Mouse (Mus musculus) heart, adult 18-20 months (tissue): ENCODE results near the gene Gm13288. TPM values are rescaled to one million over a fixed set of nuclear protein-coding genes. Genes with fewer than 3 reads are reported as not detected.
"Not testable (repeated sequence)": the region's sequence is repeated elsewhere in the genome, so short reads cannot be mapped to it uniquely, and the experiment has no call there.

Experiments
- DNase-seq, 2 experiments: peaks; one replicate each; pipeline ENCODE4 v3.0.0; 2021 to 2022; ENCODE audit warnings: mixed read lengths in 1 of 2
- total RNA-seq, 2 experiments: library from RNA; stranded (reverse); gene quantifications; 2 replicates each; pipeline ENCODE4 v1.2.3; 2021

Gm13288 gene
- total RNA-seq, 2 experiments from 2014 or later: not detected

DNA sequence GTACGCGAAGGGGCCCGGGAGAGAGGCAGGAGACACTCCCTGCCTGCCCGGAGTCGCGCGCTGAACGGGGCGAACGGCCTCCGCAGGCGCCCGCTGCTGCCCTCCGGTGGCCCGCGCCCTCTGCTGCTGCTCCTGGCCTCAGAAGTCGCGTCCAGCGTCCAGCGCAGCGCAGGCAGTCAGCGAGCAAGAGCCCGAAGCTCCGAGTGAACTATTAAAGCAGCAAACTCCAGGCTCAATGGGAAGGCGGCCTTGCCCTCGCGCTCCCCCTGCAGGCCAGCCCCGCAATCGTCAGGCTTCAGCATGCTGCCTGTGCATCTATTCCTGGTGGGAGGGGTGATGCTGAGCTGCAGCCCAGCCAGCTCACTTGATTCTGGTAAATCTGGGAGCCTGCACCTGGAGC lies 2.4 kb upstream of the Gm13288 start, which contains the start of gene Gm13287:
Gene Gm13287, plus strand, starts transcription at position 301 of the 400 bp plus-strand sequence.
- DNase-seq: not testable (repeated sequence)

GRCm38 (mm10) chr4:88805761-88806160 lies 430 bp downstream of the Gm13288 start:
- DNase-seq: peak; percentile 18 to 44

GRCm38 (mm10) chr4:88815928-88816327 lies 10.6 kb downstream of the Gm13288 start, which contains the start of gene Ifna7:
TSS of gene Ifna7 (plus strand) at chr4:88816228.
- no peak for DNase-seq

DNA sequence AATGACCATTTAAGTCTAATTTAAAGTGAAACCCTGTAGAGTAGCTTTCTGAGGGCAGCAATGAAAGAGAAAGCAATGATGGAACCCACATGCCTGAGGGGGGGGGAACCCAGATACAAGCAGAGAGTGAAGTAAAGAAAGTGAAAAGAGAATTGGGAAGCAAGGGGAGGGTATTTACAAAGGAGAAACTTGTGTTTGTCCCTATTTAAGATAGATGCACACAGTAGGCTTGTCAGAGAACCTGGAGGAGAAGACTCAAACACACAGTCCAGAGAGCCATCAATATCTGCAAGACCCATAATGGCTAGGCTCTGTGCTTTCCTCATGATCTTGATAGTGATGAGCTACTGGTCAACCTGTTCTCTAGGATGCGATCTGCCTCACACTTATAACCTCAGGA lies 14.3 kb downstream of the Gm13288 start, which contains the start of gene Ifna11:
Gene Ifna11, plus strand, starts transcription at position 301 of the 400 bp plus-strand sequence.
- DNase-seq: no peak

GRCm38 (mm10) chr4:88822995-88823394 lies 17.7 kb downstream of the Gm13288 start:
- DNase-seq: peak in 1 of 2 experiments; percentile 25

DNA sequence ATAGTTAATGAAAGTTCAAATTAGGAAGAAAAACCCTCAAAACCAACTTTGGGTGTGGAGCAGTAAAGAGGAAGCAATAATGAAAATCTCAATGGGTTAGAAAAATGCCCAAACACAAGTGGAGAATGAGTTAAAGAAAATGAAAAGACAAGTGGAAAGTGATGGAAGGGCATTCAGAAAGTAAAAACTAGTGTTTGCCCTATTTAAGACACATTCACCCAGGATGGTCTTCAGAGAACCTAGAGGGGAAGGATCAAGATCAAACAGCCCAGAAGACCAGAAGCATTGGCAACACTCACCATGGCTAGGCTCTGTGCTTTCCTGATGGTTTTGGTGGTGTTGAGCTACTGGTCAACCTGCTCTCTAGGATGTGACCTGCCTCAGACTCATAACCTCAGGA lies 21.8 kb downstream of the Gm13288 start, which contains the start of gene Ifna6:
Gene Ifna6, plus strand, starts transcription at position 301 of the 400 bp plus-strand sequence.
- DNase-seq: not testable (repeated sequence)

GRCm38 (mm10) chr4:88830523-88830922 lies 25.2 kb downstream of the Gm13288 start:
- DNase-seq: peak in 1 of 2 experiments; percentile 53

- DNase-seq: not testable (repeated sequence)
Measured at GRCm38 (mm10) chr4:88835225-88835624, 29.9 kb downstream of the Gm13288 start, which contains the start of gene Ifna5. TSS of gene Ifna5 (plus strand) at chr4:88835525.

DNA sequence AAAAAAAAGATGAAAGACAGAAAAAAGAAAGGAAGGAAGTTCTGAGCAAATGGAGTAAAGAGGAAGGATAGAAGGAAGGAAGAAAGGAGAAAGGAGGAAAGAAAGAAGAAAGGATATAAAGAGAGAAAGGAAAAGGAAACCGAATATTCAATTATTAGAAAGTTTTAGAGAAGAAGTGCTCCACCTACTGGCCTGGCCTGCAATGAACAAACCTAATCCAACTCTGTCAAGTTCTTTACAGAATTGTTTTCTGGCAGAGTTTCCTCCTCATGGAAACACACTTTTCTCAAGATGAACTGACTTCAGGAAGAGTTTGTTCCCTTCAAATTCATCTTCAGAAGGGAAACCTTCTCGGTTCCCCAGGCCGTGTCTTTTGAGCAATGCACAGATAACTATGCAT lies 33.5 kb downstream of the Gm13288 start:
- DNase-seq: peak in 1 of 2 experiments; percentile 26

GRCm38 (mm10) chr4:88840058-88840457 lies 34.7 kb downstream of the Gm13288 start:
- DNase-seq: no peak

DNA sequence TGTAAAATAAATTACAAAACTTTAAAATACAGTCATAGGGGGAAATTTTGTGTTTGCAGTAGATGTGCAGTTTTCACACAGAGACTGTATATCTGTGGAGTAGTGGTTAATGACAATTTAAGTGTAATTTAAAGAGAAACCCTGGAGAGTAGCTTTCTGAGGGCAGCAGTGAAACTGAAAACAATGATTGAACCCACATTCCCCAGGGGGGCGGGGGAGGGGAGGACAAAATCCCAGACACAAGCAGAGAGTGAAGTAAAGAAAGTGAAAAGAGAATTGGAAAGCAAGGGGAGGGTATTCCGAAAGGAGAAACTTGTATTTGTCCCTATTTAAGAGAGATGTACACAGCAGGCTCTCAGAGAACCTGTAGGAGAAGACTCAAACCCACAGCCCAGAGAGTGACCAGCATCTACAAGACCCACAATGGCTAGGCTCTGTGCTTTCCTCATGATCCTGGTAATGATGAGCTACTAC lies 36.1 kb downstream of the Gm13288 start, which contains the start of gene Ifna4:
Gene Ifna4, plus strand, starts transcription at position 424 of the 474 bp plus-strand sequence.
- no peak for DNase-seq

DNA sequence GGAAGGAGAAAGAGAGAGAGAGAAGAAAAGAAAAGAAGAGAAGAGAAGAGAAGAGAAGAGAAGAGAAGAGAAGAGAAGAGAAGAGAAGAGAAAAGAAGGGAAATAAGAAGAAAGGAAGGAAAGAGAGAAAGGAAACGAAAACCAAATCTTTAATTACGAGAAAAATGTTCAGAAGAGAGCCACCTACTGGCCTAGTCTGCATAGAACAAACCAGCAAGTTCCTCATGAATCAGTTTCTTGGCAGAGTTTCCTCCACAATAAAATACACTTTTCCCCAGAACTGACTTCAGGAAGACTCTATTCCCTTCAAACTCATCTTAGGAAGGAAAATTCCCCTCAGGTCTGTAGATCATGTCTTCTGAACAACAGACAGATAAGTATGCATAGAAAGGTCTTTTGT lies 40.0 kb downstream of the Gm13288 start:
- DNase-seq: no peak

DNA sequence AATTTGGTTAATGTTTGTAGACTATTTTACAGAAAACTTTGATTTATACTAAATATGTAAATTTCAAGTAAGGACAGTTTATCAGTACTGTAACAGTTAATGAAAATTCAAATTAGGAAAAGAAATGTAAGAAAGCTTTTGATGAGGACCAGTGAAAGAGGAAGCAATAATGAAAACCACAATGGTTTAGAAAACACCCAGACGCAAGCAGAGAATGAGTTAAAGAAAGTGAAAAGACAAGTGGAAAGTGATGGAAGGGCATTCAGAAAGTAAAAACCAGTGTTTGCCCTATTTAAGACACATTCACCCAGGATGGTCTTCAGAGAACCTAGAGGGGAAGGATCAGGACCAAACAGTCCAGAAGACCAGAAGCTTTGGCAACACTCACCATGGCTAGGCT lies 44.4 kb downstream of the Gm13288 start, which contains the start of gene Ifna1:
Gene Ifna1, plus strand, starts transcription at position 390 of the 400 bp plus-strand sequence.
- DNase-seq: no peak

DNA sequence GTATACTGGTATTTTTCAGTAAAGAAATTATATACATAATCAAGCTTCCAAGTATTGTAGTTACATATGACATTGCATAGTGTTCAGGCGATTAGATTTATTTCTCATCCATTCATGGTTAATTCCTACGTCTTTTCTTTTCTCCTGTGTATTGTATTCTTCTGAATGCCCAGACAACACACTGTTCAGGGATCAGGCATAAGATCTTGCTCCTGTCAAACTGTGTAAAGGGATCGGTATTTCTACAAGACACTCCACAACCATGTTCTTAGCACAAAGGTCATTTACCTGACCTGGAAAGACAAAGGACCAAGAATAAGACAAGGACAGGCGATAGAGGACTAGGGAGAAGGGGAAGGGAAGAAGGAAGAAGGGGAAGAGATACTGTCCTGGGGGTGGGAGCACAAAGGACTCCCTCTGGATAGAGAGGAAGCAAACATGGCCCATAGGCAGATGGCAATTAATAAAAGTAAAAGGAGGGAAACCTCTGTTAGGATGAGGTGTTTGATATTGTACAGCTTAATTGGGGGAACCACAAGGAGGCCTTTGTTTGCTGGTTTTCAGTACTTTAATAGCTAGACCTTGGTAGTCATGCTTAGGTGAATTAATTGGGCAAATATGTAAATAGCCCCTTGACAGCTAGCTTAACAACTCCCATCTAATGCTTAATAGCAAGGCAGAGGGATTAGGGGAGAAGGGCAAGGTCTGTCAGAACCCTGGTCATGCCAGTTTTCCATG lies 45.9 kb downstream of the Gm13288 start:
- DNase-seq: no peak

Other genes starting within 250 kb of the Gm13288 start
- gene Ifna15, start 247.3 kb upstream of the Gm13288 start, total RNA-seq: not detected
- gene Ifna14, start 233.7 kb upstream of the Gm13288 start, total RNA-seq: not detected
- gene Ifna9, start 213.1 kb upstream of the Gm13288 start, total RNA-seq: not detected
- not detected for gene Ifna12, start 202.2 kb upstream of the Gm13288 start, total RNA-seq
- not detected for gene C87499, start 171.1 kb upstream of the Gm13288 start, total RNA-seq
- not detected for gene Ifna13, start 161.1 kb upstream of the Gm13288 start, total RNA-seq
- not detected for gene Ifna16, start 128.6 kb upstream of the Gm13288 start, total RNA-seq
- gene Ifna2, start 121.6 kb upstream of the Gm13288 start, total RNA-seq: not detected
- not detected for gene Ifnab, start 114.2 kb upstream of the Gm13288 start, total RNA-seq
- gene Gm26566, start 83.7 kb upstream of the Gm13288 start, total RNA-seq: under 1 TPM in 1 of 2 experiments, not detected in 1; 0.42 TPM
- 10 to 100 TPM; 72.4 to 76.1 TPM for gene Klhl9, start 83.1 kb upstream of the Gm13288 start, total RNA-seq
- not detected for gene Gm13271, start 50.7 kb upstream of the Gm13288 start, total RNA-seq
- gene Gm13283, start 45.4 kb upstream of the Gm13288 start, total RNA-seq: not detected
- gene Gm13290, start 31.7 kb upstream of the Gm13288 start, total RNA-seq: not detected
- not detected for gene Gm13289, start 28.6 kb upstream of the Gm13288 start, total RNA-seq
- not detected for gene Gm13272, start 25.7 kb upstream of the Gm13288 start, total RNA-seq
- gene Ifnz, start 23.4 kb upstream of the Gm13288 start, total RNA-seq: not detected
- not detected for gene Gm13276, start 19.8 kb upstream of the Gm13288 start, total RNA-seq
- not detected for gene Gm13277, start 16.9 kb upstream of the Gm13288 start, total RNA-seq
- gene Gm13278, start 14.0 kb upstream of the Gm13288 start, total RNA-seq: not detected
- gene Gm13275, start 11.0 kb upstream of the Gm13288 start, total RNA-seq: not detected
- not detected for gene Gm13279, start 8.1 kb upstream of the Gm13288 start, total RNA-seq
- not detected for gene Gm13285, start 5.9 kb upstream of the Gm13288 start, total RNA-seq
- gene Gm13287, start 2.3 kb upstream of the Gm13288 start, total RNA-seq: not detected
- not detected for gene Ifna7, start 10.7 kb downstream of the Gm13288 start, total RNA-seq
- gene Ifna11, start 14.4 kb downstream of the Gm13288 start, total RNA-seq: not detected
- not detected for gene Ifna6, start 21.9 kb downstream of the Gm13288 start, total RNA-seq
- not detected for gene Ifna5, start 30.0 kb downstream of the Gm13288 start, total RNA-seq
- gene Ifna4, start 36.3 kb downstream of the Gm13288 start, total RNA-seq: not detected
- not detected for gene Ifna1, start 44.6 kb downstream of the Gm13288 start, total RNA-seq
- not detected for gene Ifne, start 74.7 kb downstream of the Gm13288 start, total RNA-seq